Mouse (Mus musculus) ES-E14 (cell line): Measurements from ENCODE around the gene Hap1.

Experiments used
- CHD2 ChIP-seq: IDR thresholded peaks from 2 replicates; pipeline ENCODE4 v1.6.1; 2014; ENCODE audit warnings: mild to moderate bottlenecking, low read depth, low read length, inconsistent platforms
- HCFC1 ChIP-seq: IDR thresholded peaks from 2 replicates; pipeline ENCODE4 v1.6.1; 2012; ENCODE audit warnings: low read length, inconsistent platforms, borderline replicate concordance; ENCODE audit not compliant: insufficient read depth
- MAFK ChIP-seq: IDR thresholded peaks from 2 replicates; pipeline ENCODE4 v1.6.1; 2014; ENCODE audit warnings: mild to moderate bottlenecking, low read depth, low read length, inconsistent platforms; ENCODE audit not compliant: insufficient read depth
- ZC3H11A ChIP-seq: IDR thresholded peaks from 2 replicates; pipeline ENCODE4 v1.6.1; 2012; ENCODE audit warnings: low read depth, mild to moderate bottlenecking, inconsistent platforms, low read length, borderline replicate concordance
- ZNF384 ChIP-seq: IDR thresholded peaks from 2 replicates; pipeline ENCODE4 v1.6.1; 2012; ENCODE audit warnings: low read depth, low read length, inconsistent platforms

DNA sequence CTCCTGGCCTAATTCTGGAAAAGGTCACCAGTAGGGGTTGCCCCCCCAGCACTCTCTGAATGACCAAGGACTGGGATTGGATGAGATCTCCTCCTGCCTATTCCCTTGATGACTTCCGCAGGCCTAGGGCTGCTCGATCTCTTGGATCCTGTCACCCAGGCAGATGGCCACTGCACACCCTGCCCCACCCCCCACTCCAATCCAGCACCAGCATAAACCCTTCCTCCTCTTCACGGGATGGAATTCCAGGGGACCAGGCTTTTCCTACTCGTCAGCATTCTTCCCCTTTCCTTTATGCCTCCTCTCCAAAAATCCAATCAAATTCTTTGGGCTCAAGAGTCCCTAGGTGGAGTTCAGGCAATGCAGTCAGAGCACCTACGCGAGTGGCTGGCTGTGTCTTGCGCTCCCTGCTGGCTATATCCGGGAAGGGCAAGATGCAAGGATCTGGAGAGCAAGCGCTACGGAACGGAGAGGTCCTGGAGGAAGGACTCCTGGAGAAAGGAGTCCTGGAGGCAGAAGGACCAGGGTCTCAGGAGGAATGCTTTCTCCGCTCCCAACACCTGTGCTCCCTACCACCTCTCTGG lies 7.1 kb upstream of the Hap1 start:
- TF ChIP-seq MAFK (0 out of 2 replicates have a peak, but pooled peaks have one; percentile 40), CHD2 (no peak), ZC3H11A (no peak), HCFC1 (no peak), ZNF384 (no peak)
